Mouse (Mus musculus) MEL (cell line): ENCODE measurements around the gene Cend1. TPM values are rescaled to one million over a fixed set of nuclear protein-coding genes. Genes with fewer than 3 reads are reported as not detected.
A peak's percentile ranks its signal among the peaks of the same experiment; 100 is the strongest.

Source experiments
- DNase-seq: peaks from one replicate; pipeline ENCODE4 v3.0.0; 2011; ENCODE audit warnings: low read depth, low spot score
- H3K27ac ChIP-seq: 2 replicates; pipeline ENCODE4 v1.5.1; 2012; ENCODE audit warnings: low read depth, mild to moderate bottlenecking, control low read depth, low read length, moderate library complexity; ENCODE audit not compliant: control insufficient read depth
- H3K27me3 ChIP-seq, 2 experiments: fragments of 150-350 bp in 1 of 2; sonication (generic) in 1 of 2; 2 replicates each; pipeline ENCODE4 v1.6.1; 2012; ENCODE audit warnings: low read length in 2 of 2, mild to moderate bottlenecking in 2 of 2, improper control_type of control experiment in 1 of 2, moderate library complexity in 1 of 2; ENCODE audit not compliant: insufficient read depth in 2 of 2, control insufficient read depth in 1 of 2
- H3K36me3 ChIP-seq, 2 experiments: 2 replicates each; pipeline ENCODE4 v1.6.1; 2012 to 2014; ENCODE audit warnings: low read length in 2 of 2, improper control_type of control experiment in 1 of 2, inconsistent platforms in 1 of 2, mild to moderate bottlenecking in 1 of 2; ENCODE audit not compliant: insufficient read depth in 2 of 2, control insufficient read depth in 1 of 2
- H3K4me1 ChIP-seq, 2 experiments: fragments of 150-350 bp in 1 of 2; sonication (generic) in 1 of 2; 2 replicates each; pipeline ENCODE4 v1.6.1; 2012; ENCODE audit warnings: low read length in 2 of 2, improper control_type of control experiment in 1 of 2, mild to moderate bottlenecking in 1 of 2; ENCODE audit not compliant: insufficient read depth in 2 of 2, control insufficient read depth in 1 of 2
- H3K4me3 ChIP-seq, 2 experiments: fragments of 150-350 bp in 1 of 2; sonication (generic) in 1 of 2; 2 replicates each; pipeline ENCODE4 v1.5.1; 2012; ENCODE audit warnings: low read depth in 2 of 2, low read length in 2 of 2, mild to moderate bottlenecking in 2 of 2, moderate library complexity in 2 of 2, control low read depth in 1 of 2, improper control_type of control experiment in 1 of 2; ENCODE audit not compliant: control insufficient read depth in 1 of 2, insufficient read depth in 1 of 2
- H3K79me2 ChIP-seq: 2 replicates; pipeline ENCODE4 v1.6.1; 2012; ENCODE audit warnings: mild to moderate bottlenecking, low read length, moderate library complexity; ENCODE audit not compliant: control insufficient read depth, poor library complexity, insufficient read depth
- H3K9ac ChIP-seq: 2 replicates; pipeline ENCODE4 v1.6.1; 2012; ENCODE audit warnings: low read depth, mild to moderate bottlenecking, control low read depth, low read length, moderate library complexity; ENCODE audit not compliant: control insufficient read depth, poor library complexity, severe bottlenecking
- H3K9me3 ChIP-seq: fragments of 150-350 bp; sonication (generic); replicated peaks from 2 replicates; pipeline ENCODE4 v1.6.1; 2012; ENCODE audit warnings: mild to moderate bottlenecking, low read length, improper control_type of control experiment, moderate library complexity; ENCODE audit not compliant: insufficient read depth
- CHD1 ChIP-seq: IDR thresholded peaks from 2 replicates; pipeline ENCODE4 v1.6.1; 2012; ENCODE audit warnings: low read depth, mild to moderate bottlenecking, inconsistent platforms, low read length, improper control_type of control experiment
- GABPA ChIP-seq: IDR thresholded peaks from 2 replicates; pipeline ENCODE4 v1.6.1; 2012; ENCODE audit warnings: low read depth, mild to moderate bottlenecking, inconsistent platforms, low read length, improper control_type of control experiment, moderate library complexity
- GATA1 ChIP-seq: IDR thresholded peaks from 2 replicates; pipeline ENCODE4 v1.6.1; 2011; ENCODE audit warnings: low read depth, low read length, improper control_type of control experiment
- HCFC1 ChIP-seq: IDR thresholded peaks from 2 replicates; pipeline ENCODE4 v1.6.1; 2012; ENCODE audit warnings: low read depth, mild to moderate bottlenecking, inconsistent platforms, low read length, improper control_type of control experiment, moderate library complexity
- MAX ChIP-seq: IDR thresholded peaks from 2 replicates; pipeline ENCODE4 v1.6.1; 2011; ENCODE audit warnings: low read length, improper control_type of control experiment
- MAZ ChIP-seq: IDR thresholded peaks from 2 replicates; pipeline ENCODE4 v1.6.1; 2012; ENCODE audit warnings: low read depth, mild to moderate bottlenecking, inconsistent platforms, low read length, improper control_type of control experiment
- MEF2A ChIP-seq: IDR thresholded peaks from 2 replicates; pipeline ENCODE4 v1.6.1; 2014; ENCODE audit warnings: low read depth, mild to moderate bottlenecking, inconsistent platforms, low read length, improper control_type of control experiment; ENCODE audit not compliant: poor library complexity, insufficient replicate concordance, severe bottlenecking; ENCODE audit errors: extremely low read depth
- MXI1 ChIP-seq: IDR thresholded peaks from 2 replicates; pipeline ENCODE4 v1.6.1; 2011; ENCODE audit warnings: mild to moderate bottlenecking, low read depth, low read length, improper control_type of control experiment
- MYB ChIP-seq: IDR thresholded peaks from 2 replicates; pipeline ENCODE4 v1.6.1; 2011; ENCODE audit warnings: mild to moderate bottlenecking, low read depth, low read length, improper control_type of control experiment
- MYC ChIP-seq: IDR thresholded peaks from 2 replicates; pipeline ENCODE4 v1.6.1; 2011; ENCODE audit warnings: low read depth, mild to moderate bottlenecking, low read length, improper control_type of control experiment, moderate library complexity
- NELFE ChIP-seq: IDR thresholded peaks from 2 replicates; pipeline ENCODE4 v1.6.1; 2011; ENCODE audit warnings: low read depth, low read length, improper control_type of control experiment
- POLR2A ChIP-seq, 2 experiments: IDR thresholded peaks; 2 replicates each; pipeline ENCODE4 v1.6.1; 2011 to 2012; ENCODE audit warnings: low read length in 2 of 2, mild to moderate bottlenecking in 2 of 2, control low read depth in 1 of 2, improper control_type of control experiment in 1 of 2, low read depth in 1 of 2, moderate library complexity in 1 of 2; ENCODE audit not compliant: control insufficient read depth in 1 of 2, insufficient read depth in 1 of 2, poor library complexity in 1 of 2
- POLR2AphosphoS2 ChIP-seq: IDR thresholded peaks from 2 replicates; pipeline ENCODE4 v1.6.1; 2011; ENCODE audit warnings: low read length, improper control_type of control experiment
- RAD21 ChIP-seq: IDR thresholded peaks from 2 replicates; pipeline ENCODE4 v1.6.1; 2011; ENCODE audit warnings: mild to moderate bottlenecking, low read depth, low read length, improper control_type of control experiment
- RCOR1 ChIP-seq: IDR thresholded peaks from 2 replicates; pipeline ENCODE4 v1.6.1; 2012; ENCODE audit warnings: low read depth, mild to moderate bottlenecking, inconsistent platforms, low read length, improper control_type of control experiment
- SIN3A ChIP-seq: IDR thresholded peaks from 2 replicates; pipeline ENCODE4 v1.6.1; 2012; ENCODE audit warnings: low read length, improper control_type of control experiment, inconsistent platforms
- TAL1 ChIP-seq: IDR thresholded peaks from 2 replicates; pipeline ENCODE4 v1.6.1; 2012; ENCODE audit warnings: mild to moderate bottlenecking, inconsistent platforms, low read length, moderate library complexity, mixed read lengths
- TBP ChIP-seq: IDR thresholded peaks from 2 replicates; pipeline ENCODE4 v1.8.0; 2011; ENCODE audit warnings: low read depth, low read length, improper control_type of control experiment
- UBTF ChIP-seq: IDR thresholded peaks from 2 replicates; pipeline ENCODE4 v1.6.1; 2012; ENCODE audit warnings: low read depth, mild to moderate bottlenecking, inconsistent platforms, low read length, improper control_type of control experiment, moderate library complexity, borderline replicate concordance; ENCODE audit not compliant: insufficient read depth
- USF1 ChIP-seq: IDR thresholded peaks from 2 replicates; pipeline ENCODE4 v1.6.1; 2014; ENCODE audit warnings: low read depth, mild to moderate bottlenecking, inconsistent platforms, low read length, improper control_type of control experiment, moderate library complexity
- USF2 ChIP-seq, 2 experiments: IDR thresholded peaks; 2 replicates each; pipeline ENCODE4 v1.6.1; 2011 to 2012; ENCODE audit warnings: improper control_type of control experiment in 2 of 2, low read length in 2 of 2, borderline replicate concordance in 1 of 2, inconsistent platforms in 1 of 2, low read depth in 1 of 2, mild to moderate bottlenecking in 1 of 2; ENCODE audit not compliant: insufficient read depth in 1 of 2
- ZC3H11A ChIP-seq: IDR thresholded peaks from 2 replicates; pipeline ENCODE4 v1.6.1; 2012; ENCODE audit warnings: low read depth, mild to moderate bottlenecking, inconsistent platforms, low read length, improper control_type of control experiment
- polyA plus RNA-seq, 2 experiments: library from polyadenylated mRNA; stranded (reverse) in 1 of 2; unstranded in 1 of 2; fragments of >175 nt in 1 of 2; fragments of >200 nt in 1 of 2; gene quantifications; 2 replicates each; pipeline versions ENCODE4 v1.2.1 to v1.2.4; 2012; ENCODE audit warnings: low replicate concordance in 2 of 2, low read depth in 1 of 2; ENCODE audit not compliant: insufficient read length in 2 of 2, insufficient read depth in 1 of 2, missing spikeins in 1 of 2
- total RNA-seq: library from RNA; depleted of rRNA; stranded (reverse); fragments of 300-350 nt; gene quantifications from 2 replicates; pipeline ENCODE4 v1.2.3, GENCODE M21; 2012

The Cend1 gene
- total and polyA plus RNA-seq, 3 experiments = not detected

DNA sequence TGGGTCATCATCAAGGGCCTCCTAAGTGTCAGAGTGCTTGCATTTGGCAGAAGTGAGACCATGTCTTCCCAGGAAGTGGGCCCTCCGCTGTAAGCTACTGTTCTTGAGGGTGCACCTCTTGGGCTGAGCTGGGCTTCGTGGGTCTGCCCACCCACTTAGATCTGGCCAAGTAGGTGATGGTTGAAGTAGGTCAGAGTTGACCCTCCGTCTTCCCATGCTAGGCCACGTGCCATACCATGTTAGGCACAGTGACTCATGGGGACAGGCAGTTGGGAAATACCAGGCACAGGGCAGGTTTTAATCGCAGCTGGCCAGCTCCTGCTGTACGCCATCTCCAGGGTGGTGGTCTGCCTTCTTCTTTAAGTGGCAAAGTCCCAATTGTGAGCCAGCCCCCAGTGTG is 27.4 kb upstream of the Cend1 start:
- H3K9ac ChIP-seq = no peak overlapping the region
- H3K4me1 ChIP-seq = peaks cover 0 to 6% of the 10 kb centered on the region in 2 experiments; a peak in 1 of 4 replicates
- no peaks in the 10 kb centered on the region; the same call in 1 of the 2 replicates for H3K79me2 ChIP-seq
- no peak overlapping the region for H3K27ac ChIP-seq
- TF ChIP-seq MAZ (no peak), GATA1 (no peak), POLR2AphosphoS2 (no peak)
- H3K9me3 ChIP-seq = no peaks in the 10 kb centered on the region
- H3K27me3 ChIP-seq = no peaks in the 10 kb centered on the region
- no peak for DNase-seq
- no peaks in the 10 kb centered on the region for H3K36me3 ChIP-seq
- H3K4me3 ChIP-seq = no peak overlapping the region

DNA sequence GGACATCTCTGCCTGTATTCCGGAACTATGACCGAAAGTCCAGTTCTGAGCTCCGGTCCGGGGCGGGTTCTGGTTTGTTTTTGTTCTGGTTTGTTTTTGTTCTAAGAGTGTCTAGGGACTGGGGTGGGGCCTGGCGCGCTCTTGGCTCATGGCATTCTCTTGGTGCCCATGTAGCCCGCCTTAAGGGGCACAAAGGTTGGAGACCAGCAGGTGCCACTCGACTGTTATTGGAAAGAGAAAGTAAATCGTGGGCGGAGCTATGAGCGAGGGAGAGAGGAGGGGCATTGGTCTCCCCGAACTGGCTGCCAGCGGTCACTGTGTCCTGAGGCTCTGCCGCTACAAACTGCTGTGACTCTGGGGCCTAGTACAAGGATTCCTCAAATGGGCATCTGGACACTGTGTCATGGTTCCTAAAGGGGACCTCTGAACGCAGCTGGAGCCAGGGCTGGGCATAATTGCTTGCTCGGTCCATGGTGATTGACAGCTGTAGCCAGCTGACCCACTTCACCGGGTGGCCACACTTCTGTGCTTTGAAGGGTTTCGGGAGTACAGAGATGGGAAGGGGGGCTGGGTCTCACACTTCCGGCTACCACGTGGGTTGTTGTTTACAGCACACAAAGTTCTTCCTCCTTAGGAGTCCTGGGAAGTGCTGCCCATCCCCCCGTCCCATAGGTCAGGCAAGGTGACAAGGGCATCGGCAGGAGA is 26.5 kb upstream of the Cend1 start:
- DNase-seq = peak; percentile 62
- H3K9me3 ChIP-seq = no peaks in the 10 kb centered on the region
- peaks cover under 1% of the 10 kb centered on the region for H3K79me2 ChIP-seq
- H3K4me3 ChIP-seq = peak overlapping the region; percentile 78 to 89
- H3K27ac ChIP-seq = 0 out of 2 replicates have a peak overlapping the region, but pooled peaks have one; percentile 15
- H3K4me1 ChIP-seq = peaks cover 0 to 6% of the 10 kb centered on the region in 2 experiments; a peak in 1 of 4 replicates
- TF ChIP-seq HCFC1 (no peak; the same call in 1 of the 2 replicates), USF1 (peak; percentile 59; the same call in 1 of the 2 replicates), MAX (peak; percentile 95), MXI1 (peak; percentile 93), SIN3A (peak; percentile 90), MYC (0 out of 2 replicates have a peak, but pooled peaks have one; percentile 28)
- H3K9ac ChIP-seq = peak overlapping the region; percentile 72
- H3K27me3 ChIP-seq = no peaks in the 10 kb centered on the region
- peaks cover 0 to under 1% of the 10 kb centered on the region in 2 experiments; a peak in 2 of 4 replicates for H3K36me3 ChIP-seq

DNA sequence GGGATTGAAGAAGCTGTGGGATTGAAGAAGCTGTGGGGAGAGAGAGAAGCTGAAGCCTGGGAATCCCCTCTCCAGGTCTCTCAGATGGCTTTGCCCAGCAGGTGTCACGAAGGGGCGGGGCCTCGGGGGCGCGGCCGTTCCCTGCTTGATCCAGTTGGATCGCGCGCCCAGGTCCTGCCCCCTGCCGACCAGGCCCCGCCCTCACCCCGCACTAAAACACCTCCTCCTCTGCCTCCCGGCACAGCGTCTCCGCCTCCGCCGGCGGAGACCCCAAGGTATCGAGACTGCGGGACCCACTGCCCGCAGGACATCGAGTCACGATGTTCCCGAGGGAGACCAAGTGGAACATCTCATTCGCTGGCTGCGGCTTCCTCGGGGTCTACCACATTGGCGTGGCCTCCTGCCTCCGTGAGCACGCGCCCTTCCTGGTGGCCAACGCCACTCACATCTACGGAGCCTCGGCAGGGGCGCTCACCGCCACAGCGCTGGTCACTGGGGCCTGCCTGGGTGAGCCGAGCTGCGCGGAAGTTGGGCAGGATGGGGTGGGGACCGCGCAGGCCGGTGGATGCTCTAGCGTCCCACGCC is 25.8 kb upstream of the Cend1 start, which contains the start of gene Pnpla2:
Gene Pnpla2 (plus strand): TSS at position 232 of the 585 bp plus-strand sequence.
- Histone ChIP-seq H3K36me3 (peaks cover 2 to 5% of the 10 kb centered on the region in 2 experiments; a peak in 2 of 4 replicates), H3K27ac (0 out of 2 replicates have a peak within 1 kb of the TSS, but pooled peaks have one; percentile 15)
- TF ChIP-seq MAX (peak; percentile 40; the same call in 1 of the 2 replicates), MEF2A (no peak), TAL1 (no peak), MYB (no peak), USF2 (IDR thresholded peaks at IDR 0.05; ENCODE audit: borderline replicate concordance in 1 of 2, insufficient read depth in 1 of 2, low read depth in 1 of 2, low read length in 2 of 2) (no peak), GABPA (no peak), RAD21 (no peak), RCOR1 (no peak), ZC3H11A (no peak), CHD1 (peak; percentile 84), TBP (peak; percentile 50), SIN3A (peak; percentile 74), UBTF (peak; percentile 89; the same call in 1 of the 2 replicates), USF1 (no peak), GATA1 (no peak), HCFC1 (peak; percentile 48; the same call in 1 of the 2 replicates), POLR2A (IDR thresholded peaks at IDR 0.05; ENCODE audit: control insufficient read depth in 1 of 2, insufficient read depth in 1 of 2, low read depth in 1 of 2, low read length in 2 of 2, poor library complexity in 1 of 2) (peak; percentile 82 to 86), NELFE (peak; percentile 72)

More for the DNA sequence above, 25.8 kb upstream of the Cend1 start, which contains the start of gene Pnpla2:
- H3K4me1 ChIP-seq = peaks cover 0 to 12% of the 10 kb centered on the region in 2 experiments; a peak in 1 of 4 replicates
- peak; percentile 96 for DNase-seq
- peak within 1 kb of the TSS; percentile 78 to 89 for H3K4me3 ChIP-seq
- peak within 1 kb of the TSS; percentile 72 for H3K9ac ChIP-seq
- peaks cover 3% of the 10 kb centered on the region for H3K79me2 ChIP-seq
- no peaks in the 10 kb centered on the region for H3K27me3 ChIP-seq
- H3K9me3 ChIP-seq = no peaks in the 10 kb centered on the region
